Mouse (Mus musculus): ENCODE data around the gene Fryl. TPM values are rescaled to one million over a fixed set of nuclear protein-coding genes. Genes with fewer than 3 reads are reported as not detected.

Fryl gene
- polyA plus RNA-seq, 1 experiment from 2014 or later = 22.5 TPM

- no peak for ATAC-seq (ENCODE audit: low FRiP score, low read depth)
- WGBS = 79% methylated on average over 16 of the region's 16 CpGs
- Histone ChIP-seq H3K4me3 (no peak overlapping the region), H3K9ac (no peak overlapping the region), H3K9me3 (no peaks in the 10 kb centered on the region), H3K36me3 (peaks cover 6% of the 10 kb centered on the region), H3K27ac (no peak overlapping the region), H3K4me2 (replicated peaks) (no peak overlapping the region), H3K4me1 (no peaks in the 10 kb centered on the region), H3K27me3 (no peaks in the 10 kb centered on the region)
Measured at GRCm38 (mm10) chr5:73200387-73201384, 55.7 kb downstream of the Fryl start.

DNA sequence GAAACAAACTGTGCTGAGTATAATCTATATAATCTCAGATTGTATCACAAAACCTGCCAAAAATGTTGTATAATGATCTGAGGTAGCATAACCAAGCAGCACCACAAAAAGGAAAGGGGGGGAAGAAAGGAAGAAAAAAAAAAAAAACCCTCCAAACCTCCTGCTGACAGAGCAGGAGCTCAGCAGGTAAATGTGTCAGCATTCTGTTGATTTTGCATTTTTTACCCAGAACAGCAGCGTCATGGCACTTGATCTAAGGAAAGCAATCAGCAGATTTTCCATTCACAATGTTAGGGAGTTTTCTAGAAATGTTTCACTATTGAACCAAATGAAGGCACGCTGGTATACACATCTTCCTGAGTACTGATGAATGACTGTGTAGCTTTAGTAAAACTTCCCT, 56.8 kb downstream of the Fryl start:
- Histone ChIP-seq H3K4me2 (replicated peaks) (no peak overlapping the region), H3K27ac (no peak overlapping the region), H3K4me1 (no peaks in the 10 kb centered on the region), H3K27me3 (no peaks in the 10 kb centered on the region), H3K4me3 (no peak overlapping the region), H3K9me3 (no peaks in the 10 kb centered on the region), H3K9ac (no peak overlapping the region), H3K36me3 (peaks cover 6% of the 10 kb centered on the region)
- 86% methylated on average over 2 of the region's 2 CpGs for WGBS
- no peak for ATAC-seq (ENCODE audit: low FRiP score, low read depth)

- WGBS = over 99% methylated on average over 5 of the region's 5 CpGs
- H3K4me2 ChIP-seq (replicated peaks) = no peak overlapping the region
- no peak overlapping the region for H3K9ac ChIP-seq
- no peaks in the 10 kb centered on the region for H3K9me3 ChIP-seq
- no peak overlapping the region for H3K27ac ChIP-seq
- no peaks in the 10 kb centered on the region for H3K27me3 ChIP-seq
- ATAC-seq (ENCODE audit: low FRiP score, low read depth) = no peak
- H3K4me3 ChIP-seq = no peak overlapping the region
- H3K36me3 ChIP-seq = peaks cover 6% of the 10 kb centered on the region; the same call in 1 of the 2 replicates
- no peaks in the 10 kb centered on the region for H3K4me1 ChIP-seq
Measured at GRCm38 (mm10) chr5:73198690-73199089, 57.7 kb downstream of the Fryl start.

DNA sequence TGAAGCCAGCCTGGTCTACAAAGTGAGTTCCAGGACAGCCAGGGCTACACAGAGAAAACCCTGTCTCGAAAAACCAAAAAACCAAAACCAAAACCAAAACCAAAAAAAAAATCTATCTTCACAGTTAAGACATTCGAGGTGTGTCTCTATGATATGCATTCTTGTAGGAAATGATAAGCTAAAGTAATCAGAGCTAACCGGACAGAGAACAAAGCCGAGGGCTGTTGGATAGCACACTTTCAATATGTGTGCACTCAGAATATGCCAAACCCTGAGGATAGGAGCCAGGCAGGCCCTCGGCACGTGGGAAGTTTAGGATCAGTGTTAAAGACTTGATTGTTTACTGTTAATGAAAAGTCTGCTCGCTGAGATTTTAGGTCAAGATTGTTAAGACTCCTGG, 58.6 kb downstream of the Fryl start:
- no peak for ATAC-seq (ENCODE audit: low FRiP score, low read depth)
- peaks cover 6% of the 10 kb centered on the region; the same call in 1 of the 2 replicates for H3K36me3 ChIP-seq
- 94% methylated on average over 7 of the region's 7 CpGs for WGBS
- no peaks in the 10 kb centered on the region for H3K27me3 ChIP-seq
- H3K4me3 ChIP-seq = no peak overlapping the region
- H3K4me1 ChIP-seq = no peaks in the 10 kb centered on the region
- H3K9me3 ChIP-seq = no peaks in the 10 kb centered on the region
- no peak overlapping the region for H3K9ac ChIP-seq
- no peak overlapping the region for H3K27ac ChIP-seq
- H3K4me2 ChIP-seq (replicated peaks) = no peak overlapping the region

- no peak overlapping the region for H3K27ac ChIP-seq
- H3K9ac ChIP-seq = no peak overlapping the region
- H3K9me3 ChIP-seq = no peaks in the 10 kb centered on the region
- H3K36me3 ChIP-seq = peaks cover 6% of the 10 kb centered on the region; the same call in 1 of the 2 replicates
- H3K4me3 ChIP-seq = no peak overlapping the region
- peaks cover 7% of the 10 kb centered on the region; the same call in 1 of the 2 replicates for H3K4me1 ChIP-seq
- H3K4me2 ChIP-seq (replicated peaks) = no peak overlapping the region
- WGBS = 92% methylated on average over 14 of the region's 14 CpGs
- H3K27me3 ChIP-seq = no peaks in the 10 kb centered on the region
- no peak for ATAC-seq (ENCODE audit: low FRiP score, low read depth)
Measured at GRCm38 (mm10) chr5:73194740-73195139, 61.7 kb downstream of the Fryl start.

DNA sequence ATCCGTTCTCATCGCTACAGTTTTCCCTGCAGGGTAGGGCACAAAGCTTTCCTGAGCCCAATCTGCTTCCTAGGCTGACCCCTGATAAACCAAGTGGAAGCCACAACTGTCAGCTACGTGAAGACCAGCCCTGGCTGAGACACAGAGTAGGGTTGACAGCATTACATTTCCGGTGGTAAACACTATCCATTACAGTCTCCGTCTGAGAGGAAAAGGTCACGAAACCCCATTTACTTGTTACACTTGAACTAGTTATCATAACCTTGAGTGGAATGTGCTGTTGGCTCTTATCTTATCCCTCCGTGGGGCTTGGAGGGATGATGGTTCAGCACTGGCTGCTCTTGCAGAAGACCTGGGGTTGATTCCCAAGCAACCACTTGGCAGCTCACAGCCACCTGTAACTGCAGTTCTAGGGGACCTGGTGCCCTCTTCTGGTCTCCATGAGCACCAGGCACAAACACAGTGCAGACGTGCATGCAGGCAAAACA, 62.3 kb downstream of the Fryl start:
- Histone ChIP-seq H3K27ac (no peak overlapping the region), H3K4me3 (no peak overlapping the region), H3K9me3 (no peaks in the 10 kb centered on the region), H3K9ac (no peak overlapping the region), H3K36me3 (peaks cover 6% of the 10 kb centered on the region; the same call in 1 of the 2 replicates), H3K27me3 (no peaks in the 10 kb centered on the region), H3K4me2 (replicated peaks) (no peak overlapping the region), H3K4me1 (peaks cover 8% of the 10 kb centered on the region; the same call in 1 of the 2 replicates)
- ATAC-seq (ENCODE audit: low FRiP score, low read depth) = no peak
- WGBS = 86% methylated on average over 8 of the region's 8 CpGs

- Histone ChIP-seq H3K4me2 (replicated peaks) (no peak overlapping the region), H3K36me3 (peaks cover 6% of the 10 kb centered on the region; the same call in 1 of the 2 replicates), H3K27me3 (no peaks in the 10 kb centered on the region), H3K4me1 (peaks cover 10% of the 10 kb centered on the region), H3K27ac (no peak overlapping the region), H3K4me3 (no peak overlapping the region), H3K9me3 (no peaks in the 10 kb centered on the region), H3K9ac (no peak overlapping the region)
- 66% methylated on average over 10 of the region's 10 CpGs for WGBS
- no peak for ATAC-seq (ENCODE audit: low FRiP score, low read depth)
Measured at GRCm38 (mm10) chr5:73193627-73194026, 62.8 kb downstream of the Fryl start.

GRCm38 (mm10) chr5:73192870-73193576, 63.4 kb downstream of the Fryl start:
- H3K4me1 ChIP-seq = peaks cover 14% of the 10 kb centered on the region
- 73% methylated on average over 13 of the region's 13 CpGs for WGBS
- H3K36me3 ChIP-seq = peaks cover 6% of the 10 kb centered on the region; the same call in 1 of the 2 replicates
- no peaks in the 10 kb centered on the region for H3K27me3 ChIP-seq
- no peak overlapping the region for H3K4me3 ChIP-seq
- H3K4me2 ChIP-seq (replicated peaks) = no peak overlapping the region
- no peaks in the 10 kb centered on the region for H3K9me3 ChIP-seq
- no peak overlapping the region for H3K9ac ChIP-seq
- ATAC-seq (ENCODE audit: low FRiP score, low read depth) = no peak
- no peak overlapping the region for H3K27ac ChIP-seq

DNA sequence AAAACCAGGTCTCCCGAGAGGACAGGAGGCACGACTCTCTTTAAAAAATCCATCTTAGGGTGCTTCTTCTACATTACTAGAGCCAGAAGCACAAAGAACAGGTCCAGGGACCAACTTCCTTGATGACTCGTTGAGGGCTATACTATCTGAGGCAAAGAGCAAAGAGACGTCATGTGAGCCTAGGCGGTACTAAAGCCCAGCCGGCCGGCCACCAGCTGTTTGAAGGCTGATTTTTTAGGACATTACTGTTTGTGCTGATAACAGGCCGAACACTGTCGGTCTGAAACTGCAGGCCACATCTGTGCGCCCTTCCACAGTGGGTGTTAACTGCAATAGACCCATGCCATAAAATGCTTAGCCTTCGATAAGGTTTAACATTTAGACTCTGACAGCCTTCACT, 64.7 kb downstream of the Fryl start:
- Histone ChIP-seq H3K4me1 (peaks cover 14% of the 10 kb centered on the region), H3K27me3 (no peaks in the 10 kb centered on the region), H3K4me3 (no peak overlapping the region), H3K9me3 (no peaks in the 10 kb centered on the region), H3K36me3 (peaks cover 6% of the 10 kb centered on the region; the same call in 1 of the 2 replicates), H3K4me2 (replicated peaks) (no peak overlapping the region), H3K27ac (no peak overlapping the region), H3K9ac (no peak overlapping the region)
- WGBS = 61% methylated on average over 11 of the region's 11 CpGs
- ATAC-seq (ENCODE audit: low FRiP score, low read depth) = no peak

GRCm38 (mm10) chr5:73190164-73190563, 66.3 kb downstream of the Fryl start:
- H3K4me1 ChIP-seq = peaks cover 14% of the 10 kb centered on the region
- no peak for ATAC-seq (ENCODE audit: low FRiP score, low read depth)
- peaks cover 8% of the 10 kb centered on the region; the same call in 1 of the 2 replicates for H3K36me3 ChIP-seq
- H3K4me3 ChIP-seq = no peak overlapping the region
- H3K9ac ChIP-seq = no peak overlapping the region
- no peak overlapping the region for H3K27ac ChIP-seq
- H3K9me3 ChIP-seq = no peaks in the 10 kb centered on the region
- H3K27me3 ChIP-seq = no peaks in the 10 kb centered on the region
- WGBS = 76% methylated on average over 5 of the region's 5 CpGs
- H3K4me2 ChIP-seq (replicated peaks) = no peak overlapping the region

- no peak overlapping the region for H3K4me2 ChIP-seq (replicated peaks)
- peaks cover 11% of the 10 kb centered on the region; the same call in 1 of the 2 replicates for H3K36me3 ChIP-seq
- peaks cover 14% of the 10 kb centered on the region for H3K4me1 ChIP-seq
- H3K4me3 ChIP-seq = no peak overlapping the region
- H3K9ac ChIP-seq = no peak overlapping the region
- no peak overlapping the region for H3K27ac ChIP-seq
- no peaks in the 10 kb centered on the region for H3K27me3 ChIP-seq
- WGBS = 77% methylated on average over 9 of the region's 9 CpGs
- no peaks in the 10 kb centered on the region for H3K9me3 ChIP-seq
- ATAC-seq (ENCODE audit: low FRiP score, low read depth) = no peak
Measured at GRCm38 (mm10) chr5:73189443-73190160, 66.8 kb downstream of the Fryl start.
